Mouse (Mus musculus): ENCODE results near the gene Dnase1.
A peak's percentile ranks its signal among the peaks of the same experiment; 100 is the strongest.
"Not testable (repeated sequence)": the region's sequence is repeated elsewhere in the genome, so short reads cannot be mapped to it uniquely, and the experiment has no call there.

Gene Dnase1

GRCm38 (mm10) chr16:4045524-4045923 lies 8.8 kb downstream of the Dnase1 start:
- no peak for DNase-seq (ENCODE audit: low spot score)

DNA sequence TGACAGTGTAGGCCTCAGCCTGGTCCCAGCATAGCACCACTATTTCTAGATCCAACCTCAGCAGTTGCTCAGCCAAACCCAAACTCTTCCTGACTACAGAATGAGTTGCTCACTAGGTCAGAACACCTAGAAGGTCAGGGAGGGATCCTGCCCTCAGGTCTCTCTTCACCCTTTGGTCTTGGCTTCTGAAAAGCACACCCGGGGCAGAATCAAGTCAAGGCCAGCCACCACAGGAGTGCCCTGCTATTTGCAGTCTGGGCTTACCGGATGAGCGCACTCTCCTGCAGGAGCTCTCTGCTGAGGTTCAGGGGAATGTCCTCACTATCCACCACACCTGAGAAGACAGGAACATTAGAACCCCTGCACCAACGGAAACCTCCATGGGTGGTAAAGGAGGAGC lies 15.9 kb downstream of the Dnase1 start:
- no peak for DNase-seq (ENCODE audit: low spot score)

GRCm38 (mm10) chr16:4053811-4054210 lies 17.1 kb downstream of the Dnase1 start:
- no peak for DNase-seq (ENCODE audit: low spot score)

GRCm38 (mm10) chr16:4064945-4065344 lies 28.2 kb downstream of the Dnase1 start:
- DNase-seq (ENCODE audit: low spot score): no peak

- DNase-seq (ENCODE audit: low spot score): peak; percentile 54
Measured at GRCm38 (mm10) chr16:4068588-4068987, 31.8 kb downstream of the Dnase1 start.

DNA sequence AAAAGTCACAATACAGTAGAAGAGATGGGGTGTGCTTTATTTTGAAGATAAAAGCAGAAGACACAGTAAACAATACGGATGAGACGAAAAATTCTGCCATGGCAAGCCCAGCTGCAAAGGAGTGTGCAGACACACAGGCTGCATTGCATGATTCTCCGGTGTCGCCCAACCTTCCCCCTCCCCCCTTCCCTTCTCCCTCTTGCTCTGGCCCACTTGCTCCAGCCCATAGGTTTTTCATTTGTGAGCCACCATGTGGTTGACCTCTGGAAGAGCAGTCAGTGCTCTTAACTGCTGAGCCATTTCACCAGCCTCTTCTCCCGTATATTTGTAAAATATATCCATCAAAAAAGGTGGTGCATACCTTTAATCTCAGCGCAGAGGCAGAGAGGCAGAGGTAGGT lies 37.6 kb downstream of the Dnase1 start:
- DNase-seq (ENCODE audit: low spot score): no peak

DNA sequence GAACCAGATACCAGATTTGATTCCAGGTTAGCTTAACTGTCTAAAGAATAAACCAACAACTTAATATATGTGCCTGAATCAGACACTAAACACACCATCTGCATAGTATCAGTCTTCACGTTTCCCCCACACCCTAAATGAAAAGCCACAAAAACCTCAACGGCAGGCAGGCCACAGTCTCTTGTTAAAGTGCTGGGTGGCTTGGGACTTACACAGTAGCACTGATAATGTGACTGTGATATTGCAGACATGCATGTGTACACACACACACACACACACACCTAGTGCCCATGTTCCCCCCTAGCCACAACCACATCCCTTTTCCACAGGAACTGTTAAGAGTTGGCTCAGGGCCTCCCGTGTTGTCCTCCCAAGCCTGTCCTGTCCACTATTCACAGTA lies 38.1 kb downstream of the Dnase1 start:
- peak; percentile 11 for DNase-seq (ENCODE audit: low spot score)

DNA sequence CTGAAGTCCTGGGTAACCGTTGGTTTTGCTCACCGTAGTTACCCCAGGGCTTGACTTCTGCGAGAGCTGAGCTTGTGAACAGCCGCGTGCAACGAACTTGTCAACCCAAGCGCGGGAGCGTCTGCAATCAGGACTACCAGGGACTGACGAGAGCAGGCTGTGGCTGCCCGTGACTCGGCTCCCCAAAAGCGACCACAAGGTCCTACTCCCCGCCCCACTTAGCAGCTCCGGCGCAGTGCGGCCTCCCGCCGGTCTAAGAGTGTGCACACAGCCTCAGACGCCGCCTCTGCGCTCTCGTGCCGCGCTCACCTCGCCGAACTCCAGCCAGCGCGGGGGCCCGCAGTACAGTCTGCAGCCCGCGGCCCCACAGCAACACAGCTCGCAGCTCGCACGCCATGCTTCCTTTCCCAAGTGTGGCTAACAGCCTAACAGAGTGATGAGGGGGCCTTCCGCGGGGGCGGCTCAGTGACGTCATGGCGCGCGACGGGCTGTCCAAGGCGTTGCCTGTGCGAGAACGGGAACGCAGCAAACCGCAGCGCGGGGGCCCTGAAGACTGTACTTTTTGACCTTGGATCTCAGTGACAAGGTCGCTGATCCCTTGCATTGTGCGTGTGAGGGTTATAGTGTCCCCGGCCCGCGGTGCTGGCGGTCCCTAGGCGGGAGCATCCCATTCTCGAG lies 40.8 kb downstream of the Dnase1 start, which contains the start of gene Trap1:
Gene Trap1, minus strand, starts transcription at position 444 of the 678 bp plus-strand sequence.
- peak; percentile 94 for DNase-seq (ENCODE audit: low spot score)

- DNase-seq (ENCODE audit: low spot score): not testable (repeated sequence)
Measured at GRCm38 (mm10) chr16:4078302-4078701, 41.6 kb downstream of the Dnase1 start.

DNA sequence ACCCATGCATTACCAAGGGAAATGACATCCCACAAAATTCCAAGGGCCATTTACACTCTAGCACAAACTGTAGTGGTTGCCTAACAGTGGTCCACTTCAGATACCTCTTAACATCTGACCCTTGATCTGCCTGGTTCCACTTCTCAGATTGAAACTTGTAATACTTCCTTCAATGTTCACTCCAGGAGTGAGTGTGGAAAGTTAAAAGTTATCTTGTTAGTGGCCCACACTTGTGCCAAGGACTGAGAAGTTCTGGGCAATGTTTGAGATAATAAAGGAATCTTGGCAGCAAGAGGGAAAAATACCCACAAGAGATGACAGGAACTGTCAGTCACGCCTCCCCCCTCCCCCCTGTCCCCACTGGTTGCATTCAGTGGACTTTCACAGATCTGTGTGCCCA lies 42.9 kb downstream of the Dnase1 start:
- DNase-seq (ENCODE audit: low spot score): no peak

DNA sequence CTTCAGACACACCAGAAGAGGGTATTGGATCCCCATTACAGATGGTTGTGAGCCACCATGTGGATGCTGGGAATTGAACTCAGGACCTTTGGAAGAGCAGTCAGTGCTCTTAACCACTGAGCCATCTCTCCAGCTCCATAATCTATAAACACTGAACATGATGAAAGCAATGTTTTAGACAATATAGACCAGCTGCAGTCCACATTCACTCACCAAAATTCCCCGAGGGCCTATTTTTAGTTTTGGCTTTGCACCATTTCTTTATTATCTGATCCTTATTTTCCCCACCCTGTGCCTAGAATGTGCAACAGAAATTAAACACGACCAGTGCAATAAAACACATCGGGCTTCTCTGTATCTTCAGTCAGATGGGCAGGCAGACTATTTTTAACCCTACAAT lies 43.7 kb downstream of the Dnase1 start:
- DNase-seq (ENCODE audit: low spot score): not testable (repeated sequence)

DNA sequence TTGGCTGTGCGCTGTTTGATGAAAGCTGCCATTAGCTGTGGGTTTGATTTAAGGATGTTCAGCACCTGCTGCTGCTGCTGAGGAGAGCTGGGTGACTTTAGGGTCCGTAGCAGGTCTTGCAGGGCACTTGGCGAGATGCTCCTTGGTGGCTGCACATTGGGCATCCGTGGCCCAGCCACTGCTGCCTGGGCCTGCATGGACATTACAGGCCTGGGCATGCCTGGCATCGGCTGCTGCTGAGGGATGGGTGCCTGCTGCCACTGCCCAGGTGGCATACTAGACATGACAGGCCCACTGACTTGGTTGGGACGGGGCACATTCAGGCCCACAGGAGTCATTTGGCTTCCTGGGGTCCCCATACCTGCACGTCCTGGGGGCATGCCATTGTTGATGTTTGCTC lies 48.3 kb downstream of the Dnase1 start:
- no peak for DNase-seq (ENCODE audit: low spot score)

DNA sequence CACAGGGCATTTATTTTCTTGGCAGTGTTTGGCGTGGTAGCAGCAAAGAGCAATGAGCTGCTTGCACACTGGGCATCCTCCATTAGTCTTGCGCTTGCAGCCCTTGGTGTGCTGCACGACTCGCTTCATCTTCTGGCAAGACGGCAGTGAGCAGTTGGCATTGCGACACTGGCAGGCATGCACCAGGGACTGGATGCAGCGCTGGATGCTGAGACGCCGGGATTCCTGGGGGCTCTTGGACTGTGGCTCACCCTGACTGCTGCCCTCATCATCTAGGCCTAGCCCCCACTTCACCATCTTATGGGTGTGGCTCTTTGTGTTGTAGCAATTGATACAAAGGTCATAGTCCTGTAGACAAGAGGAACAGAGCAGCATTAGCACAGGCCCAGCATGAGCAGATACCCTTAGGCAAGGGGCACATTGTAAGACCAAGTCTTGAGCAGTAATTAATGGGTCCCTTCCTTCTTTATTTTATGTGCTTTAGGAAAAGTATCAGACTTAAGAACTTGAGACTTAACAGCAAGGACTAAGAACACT lies 49.2 kb downstream of the Dnase1 start:
- no peak for DNase-seq (ENCODE audit: low spot score)

GRCm38 (mm10) chr16:4087214-4087913 lies 50.6 kb downstream of the Dnase1 start:
- no peak for DNase-seq (ENCODE audit: low spot score)

Measured in T-cell, adult 2 months (primary cell).